Mouse (Mus musculus): ENCODE results near the gene Rnpepl1. TPM values are rescaled to one million over a fixed set of nuclear protein-coding genes. Genes with fewer than 3 reads are reported as not detected.
A peak's percentile ranks its signal among the peaks of the same experiment; 100 is the strongest.
"Not testable (repeated sequence)": the region's sequence is repeated elsewhere in the genome, so short reads cannot be mapped to it uniquely, and the experiment has no call there.

The Rnpepl1 gene
- total RNA-seq, 2 experiments from 2014 or later: 66.5 to 79.4 TPM

- no peak for DNase-seq
These were observed 27.2 kb downstream of the Rnpepl1 start for GRCm38 (mm10) chr1:92937797-92938196.

DNA sequence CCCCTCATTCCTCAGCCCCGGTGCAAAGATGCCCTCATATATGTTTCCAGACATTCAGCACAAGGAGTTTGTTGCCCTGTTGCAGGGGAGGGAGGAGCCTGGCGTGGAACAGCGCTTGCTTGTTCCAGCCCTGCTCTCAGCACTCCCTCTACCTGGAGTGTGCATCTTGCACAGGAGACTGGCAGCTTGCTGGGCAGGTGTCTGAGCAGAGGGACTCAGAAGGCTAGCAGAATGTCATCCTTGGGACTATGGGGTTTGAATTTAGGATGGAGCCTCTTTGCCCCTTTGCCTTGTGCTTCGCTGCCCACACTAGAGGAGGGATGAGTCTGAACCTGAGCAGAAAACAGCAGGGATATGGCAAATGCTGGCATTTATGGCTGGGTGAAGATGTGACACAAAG is 29.2 kb downstream of the Rnpepl1 start:
- DNase-seq: no peak

- no peak for DNase-seq
These were observed 32.8 kb downstream of the Rnpepl1 start for GRCm38 (mm10) chr1:92943219-92943989.

GRCm38 (mm10) chr1:92947966-92948365 is 37.4 kb downstream of the Rnpepl1 start:
- no peak for DNase-seq

DNA sequence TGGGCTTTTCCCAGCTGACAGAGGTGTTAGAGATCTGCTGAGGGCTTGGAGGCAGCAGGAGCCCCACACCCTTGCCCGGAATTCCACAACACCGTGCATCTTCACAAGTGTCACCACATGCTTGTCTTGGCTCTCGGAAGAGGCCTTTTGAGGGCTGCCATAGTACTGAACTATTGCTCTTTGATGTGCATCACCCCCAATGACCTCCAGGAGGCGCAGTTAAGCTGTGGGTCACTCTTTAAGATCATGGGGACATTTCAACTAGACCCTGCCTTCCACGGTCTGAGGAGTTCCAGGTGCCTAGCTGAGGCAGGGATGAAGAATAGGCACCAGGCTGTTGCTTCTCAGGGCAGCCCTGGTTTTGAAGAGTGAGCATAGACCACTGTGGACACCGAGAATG is 38.8 kb downstream of the Rnpepl1 start:
- DNase-seq: peak; percentile 18 to 34

- no peak for DNase-seq
These were observed 40.0 kb downstream of the Rnpepl1 start, which contains the start of gene Gpr35 for GRCm38 (mm10) chr1:92950607-92951006. Gpr35 (plus strand) TSS chr1:92950865.

- no peak for DNase-seq
These were observed 43.1 kb downstream of the Rnpepl1 start for GRCm38 (mm10) chr1:92953641-92954040.

- DNase-seq: peak; percentile 67 to 74
These were observed 46.2 kb downstream of the Rnpepl1 start for GRCm38 (mm10) chr1:92956571-92957335.

DNA sequence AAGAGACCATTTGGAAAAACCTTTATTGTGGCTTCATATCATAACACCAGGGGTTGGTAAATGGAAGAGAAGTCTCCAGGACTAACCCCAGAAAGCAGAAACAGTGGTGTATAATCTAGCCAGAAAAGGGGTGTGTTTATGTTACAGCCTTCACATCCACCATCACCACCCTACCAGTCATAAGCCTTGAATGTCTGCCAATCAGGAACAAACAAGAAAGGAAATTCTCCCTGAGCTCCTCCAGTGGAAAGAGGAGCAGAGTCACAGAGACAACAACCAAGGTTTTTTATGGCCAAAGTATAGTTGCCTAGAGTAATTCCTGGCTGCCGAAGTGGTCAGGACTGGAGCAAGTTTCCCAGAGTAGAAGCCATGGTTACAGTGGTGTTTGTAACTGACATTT is 48.4 kb downstream of the Rnpepl1 start:
- no peak for DNase-seq

DNA sequence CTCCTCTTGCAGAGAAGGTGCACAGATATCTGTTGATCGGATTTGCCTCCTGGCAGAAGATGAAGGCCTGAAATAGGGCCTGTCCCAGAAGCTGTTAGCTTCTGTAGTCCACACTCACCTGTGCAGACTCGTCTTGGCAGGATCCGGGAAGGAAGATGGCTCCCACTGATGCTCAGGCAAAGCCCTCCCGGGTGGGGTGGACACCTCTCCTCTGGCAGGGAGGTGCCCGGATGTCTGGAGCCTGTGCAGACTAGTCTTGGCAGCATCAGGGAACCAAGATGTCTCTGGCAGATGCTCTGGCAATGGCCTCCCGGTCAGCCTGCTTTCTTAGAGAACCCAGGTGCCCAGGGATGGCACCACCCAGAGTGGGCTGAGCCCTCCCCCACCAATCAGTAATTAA is 60.2 kb downstream of the Rnpepl1 start:
- not testable (repeated sequence) for DNase-seq

DNA sequence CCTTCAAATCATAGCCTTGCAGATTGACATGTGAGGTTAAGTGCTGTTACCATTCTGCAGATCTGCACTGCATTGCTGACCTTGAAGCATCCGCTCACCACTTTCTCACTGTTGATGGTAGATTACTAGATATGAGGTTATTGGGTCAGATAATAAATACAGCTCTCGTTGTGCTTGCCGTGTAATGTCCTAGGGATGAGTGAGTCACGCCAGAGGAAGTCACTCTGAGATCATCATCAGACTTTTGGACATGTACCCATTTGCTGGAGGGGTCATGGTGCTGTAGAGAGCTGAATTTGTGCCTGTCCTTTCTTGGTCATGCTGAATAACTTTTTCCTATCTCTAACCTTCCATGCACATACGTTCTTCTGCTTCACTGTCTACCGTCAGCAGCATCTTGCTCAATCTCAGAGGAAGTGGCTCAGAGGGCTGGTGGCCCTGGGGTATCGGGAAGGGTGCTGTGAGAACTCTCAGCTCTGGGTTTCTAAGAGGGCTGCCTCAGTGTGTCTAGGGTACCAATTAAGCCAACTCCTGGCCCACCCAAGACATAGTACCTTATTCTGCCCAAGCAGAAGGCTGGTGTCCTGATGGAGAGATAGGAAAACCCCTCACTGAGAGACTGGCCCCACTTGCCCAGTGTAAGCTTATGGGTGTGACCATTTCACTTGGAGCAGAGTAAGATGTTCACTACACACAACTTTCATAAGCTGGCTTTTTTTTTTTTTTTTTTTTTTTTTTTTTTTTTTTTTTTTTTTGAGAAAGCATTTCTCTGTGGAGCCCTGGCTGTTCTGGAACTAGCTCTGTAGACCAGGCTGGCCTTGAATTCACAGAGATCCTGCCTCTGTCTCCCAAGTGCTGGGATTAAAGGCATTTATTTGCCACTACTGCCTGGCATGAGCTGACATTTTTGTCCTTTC is 61.6 kb downstream of the Rnpepl1 start:
- peak; percentile 22 to 41 for DNase-seq

DNA sequence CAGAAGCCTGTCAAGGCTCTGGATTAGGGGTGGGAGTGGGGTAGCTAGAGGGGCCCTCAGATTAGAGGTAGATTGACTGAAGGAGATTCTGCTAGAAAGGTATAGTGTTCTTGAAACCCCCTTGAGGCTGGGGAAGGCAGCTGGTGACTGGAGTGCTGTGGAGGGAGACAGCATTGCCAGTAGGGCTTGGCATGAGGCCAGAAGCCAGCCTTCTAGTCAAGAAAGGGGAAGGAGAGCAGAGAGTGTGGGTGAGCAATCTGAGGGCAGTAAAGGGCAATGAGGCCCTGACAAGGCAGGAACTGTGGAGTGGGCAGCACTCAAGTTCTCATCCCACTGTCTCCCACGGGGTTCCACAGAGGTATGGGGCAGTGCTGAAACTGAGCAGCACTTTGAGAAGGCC is 62.3 kb downstream of the Rnpepl1 start:
- DNase-seq: peak; percentile 78 to 81

Other genes starting within 250 kb of the Rnpepl1 start
- 10 to 100 TPM; 61.7 to 73.1 TPM for gene Gpc1, start 79.1 kb upstream of the Rnpepl1 start, total RNA-seq (2021)
- 1 to 10 TPM in 1 of 2 experiments, under 1 TPM in 1; 0.93 to 1.0 TPM for gene Ankmy1, start 7.9 kb upstream of the Rnpepl1 start, total RNA-seq (2021)
- 10 to 100 TPM; 12.0 to 13.7 TPM for gene Dusp28, start 3.8 kb upstream of the Rnpepl1 start, total RNA-seq (2021)
- 10 to 100 TPM; 16.0 to 16.7 TPM for gene Capn10, start 23.6 kb downstream of the Rnpepl1 start, total RNA-seq (2021)
- 1 to 10 TPM in 1 of 2 experiments, under 1 TPM in 1; 0.53 to 1.9 TPM for gene Gpr35, start 40.1 kb downstream of the Rnpepl1 start, total RNA-seq (2021)
- not detected for gene Aqp12, start 95.6 kb downstream of the Rnpepl1 start, total RNA-seq (2021)
- gene Kif1a, start 191.2 kb downstream of the Rnpepl1 start, total RNA-seq (2021): 10 to 100 TPM; 20.7 to 27.9 TPM
- not detected for gene Agxt, start 224.5 kb downstream of the Rnpepl1 start, total RNA-seq (2021)

Data from adrenal gland, postnatal 36 days (tissue).